Mouse (Mus musculus) heart, adult 2 months (tissue): Measurements from ENCODE around the gene Ccr2. TPM values are rescaled to one million over a fixed set of nuclear protein-coding genes. Genes with fewer than 3 reads are reported as not detected.
"Not testable (repeated sequence)": the region's sequence is repeated elsewhere in the genome, so short reads cannot be mapped to it uniquely, and the experiment has no call there.

Experiments used
- DNase-seq, 2 experiments: peaks; one replicate each; pipeline ENCODE4 v3.0.0; 2021
- H3K27ac ChIP-seq: fragments of 200-600 bp; 2 replicates; pipeline ENCODE4 v1.8.1; 2022
- H3K27me3 ChIP-seq: fragments of 200-500 bp; 2 replicates; pipeline ENCODE4 v1.6.1; 2012; ENCODE audit warnings: mild to moderate bottlenecking, low read length, inconsistent platforms, mixed read lengths; ENCODE audit not compliant: control insufficient read depth, insufficient read depth
- H3K36me3 ChIP-seq: fragments of 200-500 bp; 2 replicates; pipeline ENCODE4 v1.6.1; 2012; ENCODE audit warnings: low read length, inconsistent platforms; ENCODE audit not compliant: control insufficient read depth, insufficient read depth
- H3K4me1 ChIP-seq: fragments of 200-500 bp; 2 replicates; pipeline ENCODE4 v1.6.1; 2011; ENCODE audit warnings: low read length; ENCODE audit not compliant: control insufficient read depth, insufficient read depth
- H3K4me3 ChIP-seq: fragments of 200-600 bp; 2 replicates; pipeline ENCODE4 v1.8.1; 2022
- H3K79me2 ChIP-seq: fragments of 200-500 bp; replicated peaks from 2 replicates; pipeline ENCODE4 v1.6.1; 2012; ENCODE audit warnings: mild to moderate bottlenecking, inconsistent platforms, low read length, moderate library complexity, mixed read lengths; ENCODE audit not compliant: control insufficient read depth, insufficient read depth
- H3K9ac ChIP-seq: fragments of 200-500 bp; 2 replicates; pipeline ENCODE4 v1.6.1; 2012; ENCODE audit warnings: low read depth, mild to moderate bottlenecking, control low read depth, inconsistent platforms, low read length, mixed read lengths
- CTCF ChIP-seq: fragments of 200-600 bp; IDR thresholded peaks from 2 replicates; pipeline ENCODE4 v1.8.1; 2022; ENCODE audit warnings: antibody characterized with exemption, mild to moderate bottlenecking, moderate library complexity
- EP300 ChIP-seq: fragments of 200-500 bp; IDR thresholded peaks from 2 replicates; pipeline ENCODE4 v1.6.1; 2011; ENCODE audit warnings: low read depth, low read length, control low read depth; ENCODE audit not compliant: insufficient read depth
- POLR2A ChIP-seq: fragments of 200-500 bp; IDR thresholded peaks from 2 replicates; pipeline ENCODE4 v1.6.1; 2011; ENCODE audit warnings: mild to moderate bottlenecking, low read depth, low read length, control low read depth; ENCODE audit not compliant: insufficient read depth
- WGBS: fragments of 180-500 bp; shearing (Covaris S2); methylation state at CpG from one replicate; pipeline ENCODE4 v1.1.7; 2018; 5-methylcytosine and 5-hydroxymethylcytosine counted together
- intact Hi-C: fragments of 180-260 bp; cut with DNase I; formaldehyde crosslinking; loops from one replicate; pipeline ENCODE4 v1.15.1; 2025
- long read RNA-seq: library from polyadenylated mRNA; stranded (forward); transcript quantifications from one replicate; pipeline ENCODE4 v2.0.0, GENCODE M21; 2021
- polyA plus RNA-seq: library from polyadenylated mRNA; depleted of rRNA; stranded (reverse); fragments of >200 nt; gene quantifications from 2 replicates; pipeline ENCODE4 v1.2.3, GENCODE M21; 2012; rRNA removed
- total RNA-seq, 2 experiments: library from RNA; stranded (reverse); gene quantifications; 2 replicates each; pipeline ENCODE4 v1.2.3; 2021

Gene Ccr2
- total RNA-seq = under 1 TPM; 0.27 to 0.97 TPM
- 1.7 TPM in 2 replicates for polyA plus RNA-seq
- long read RNA-seq, full-length matches to known transcripts = 1 of 1 reads
- long read RNA-seq, partial matches to known transcripts = 0 of 1 reads
- long read RNA-seq, other reads (novel, unspliced or antisense) = 0 of 1 reads

DNA sequence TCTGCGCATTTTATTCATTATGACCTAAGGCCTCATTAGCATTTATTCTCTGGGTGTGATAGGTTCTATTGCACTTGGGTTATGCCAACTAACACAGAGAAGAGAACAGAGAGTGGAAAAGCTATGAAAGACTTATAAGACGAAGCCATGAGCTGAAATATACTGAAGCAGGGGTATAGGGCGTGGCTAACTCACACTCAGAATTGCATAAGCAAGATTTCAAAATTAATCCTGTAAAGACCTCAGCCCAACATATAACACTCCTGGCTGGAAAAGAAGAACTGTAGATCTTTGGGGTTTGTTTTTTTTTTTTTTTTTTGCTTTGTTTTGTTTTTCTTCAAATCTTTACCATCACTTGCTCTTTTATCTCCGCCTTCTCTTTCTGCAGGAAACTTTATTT, at the start of gene Ccr2:
Gene Ccr2, plus strand, starts transcription at position 228 of the 400 bp plus-strand sequence.
- no peak within 1 kb of the TSS for H3K9ac ChIP-seq
- no peak for DNase-seq
- intact Hi-C loops = no loop called here
- H3K27me3 ChIP-seq = no peaks in the 10 kb centered on the region
- no peaks in the 10 kb centered on the region for H3K36me3 ChIP-seq
- WGBS = 78% methylated on average over 4 of the region's 4 CpGs
- H3K27ac ChIP-seq = no peak within 1 kb of the TSS
- H3K4me1 ChIP-seq = no peaks in the 10 kb centered on the region
- no peak for TF ChIP-seq POLR2A
- TF ChIP-seq CTCF = no peak
- TF ChIP-seq EP300 = no peak
- H3K4me3 ChIP-seq = no peak within 1 kb of the TSS
- H3K79me2 ChIP-seq = no peaks in the 10 kb centered on the region

- H3K27ac ChIP-seq = no peak overlapping the region
- no peak overlapping the region for H3K9ac ChIP-seq
- TF ChIP-seq POLR2A (no peak), CTCF (no peak), EP300 (no peak)
- no peaks in the 10 kb centered on the region for H3K27me3 ChIP-seq
- H3K79me2 ChIP-seq = no peaks in the 10 kb centered on the region
- intact Hi-C loops = no loop called here
- H3K36me3 ChIP-seq = no peaks in the 10 kb centered on the region
- 40% methylated on average over 2 of the region's 2 CpGs for WGBS
- no peaks in the 10 kb centered on the region for H3K4me1 ChIP-seq
- DNase-seq = peak in 1 of 2 experiments; percentile 35
- H3K4me3 ChIP-seq = no peak overlapping the region
Measured at GRCm38 (mm10) chr9:124053532-124053931, 48.2 kb upstream of the Ccr2 start.

GRCm38 (mm10) chr9:124056158-124056709, 45.5 kb upstream of the Ccr2 start:
- Histone ChIP-seq H3K27me3 (no peaks in the 10 kb centered on the region), H3K36me3 (no peaks in the 10 kb centered on the region), H3K4me3 (no peak overlapping the region), H3K9ac (no peak overlapping the region), H3K27ac (no peak overlapping the region), H3K4me1 (no peaks in the 10 kb centered on the region), H3K79me2 (no peaks in the 10 kb centered on the region)
- no peak for DNase-seq
- 64% methylated on average over 3 of the region's 3 CpGs for WGBS
- TF ChIP-seq CTCF (no peak), EP300 (no peak), POLR2A (no peak)
- intact Hi-C loops = no loop called here

GRCm38 (mm10) chr9:124059660-124060352, 41.9 kb upstream of the Ccr2 start:
- intact Hi-C loops = no loop called here

GRCm38 (mm10) chr9:124061474-124062432, 40.0 kb upstream of the Ccr2 start:
- H3K79me2 ChIP-seq, intact Hi-C loops, H3K9ac ChIP-seq, H3K36me3 ChIP-seq, DNase-seq, H3K4me3 ChIP-seq, H3K27ac ChIP-seq, H3K4me1 ChIP-seq, H3K27me3 ChIP-seq: not testable (repeated sequence)
- 50% methylated on average over 3 of the region's 3 CpGs for WGBS

More at GRCm38 (mm10) chr9:124059660-124060352, 41.9 kb upstream of the Ccr2 start:
- no peaks in the 10 kb centered on the region for H3K79me2 ChIP-seq
- DNase-seq = no peak
- H3K4me3 ChIP-seq = no peak overlapping the region
- H3K36me3 ChIP-seq = no peaks in the 10 kb centered on the region
- no peaks in the 10 kb centered on the region for H3K27me3 ChIP-seq
- 53% methylated on average over 2 of the region's 2 CpGs for WGBS
- H3K9ac ChIP-seq = no peak overlapping the region
- no peak for TF ChIP-seq EP300
- TF ChIP-seq CTCF = no peak
- no peak for TF ChIP-seq POLR2A
- H3K4me1 ChIP-seq = no peaks in the 10 kb centered on the region
- no peak overlapping the region for H3K27ac ChIP-seq
